Mouse (Mus musculus) testis, adult 2 months (tissue): Measurements from ENCODE around the gene Wdr77.

ENCODE experiments used
- CTCF ChIP-seq: fragments of 200-500 bp; IDR thresholded peaks from 2 replicates; pipeline ENCODE4 v1.5.1; 2012; ENCODE audit warnings: low read depth, mild to moderate bottlenecking, inconsistent platforms, low read length, moderate library complexity; ENCODE audit not compliant: control insufficient read depth, insufficient read depth, insufficient replicate concordance
- POLR2A ChIP-seq: fragments of 200-500 bp; IDR thresholded peaks from 2 replicates; pipeline ENCODE4 v1.6.1; 2012; ENCODE audit warnings: low read depth, mild to moderate bottlenecking, inconsistent platforms, low read length, moderate library complexity; ENCODE audit not compliant: control insufficient read depth

DNA sequence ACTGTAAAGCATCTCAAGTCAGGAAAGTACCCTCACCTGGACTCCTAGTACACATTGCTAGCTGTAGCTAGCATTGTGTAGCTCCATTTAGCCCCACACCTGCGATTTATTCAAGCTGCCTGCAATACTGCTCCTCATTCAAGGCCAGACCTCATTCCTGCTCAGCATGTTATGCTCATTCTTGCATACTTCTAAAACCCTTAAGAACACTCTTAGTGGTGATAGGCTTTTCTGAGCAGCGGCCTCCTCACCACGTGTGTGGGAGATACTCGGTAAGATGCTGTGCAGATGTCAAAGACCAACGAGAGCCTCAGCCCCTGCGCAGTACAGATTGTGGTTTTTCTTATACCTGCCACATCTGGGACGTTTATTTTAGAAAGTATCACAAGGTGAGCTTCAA lies 29.3 kb upstream of the Wdr77 start:
- no peak for TF ChIP-seq CTCF
- no peak for TF ChIP-seq POLR2A
